Mouse (Mus musculus): Measurements from ENCODE around the gene Eri2. TPM values are rescaled to one million over a fixed set of nuclear protein-coding genes. Genes with fewer than 3 reads are reported as not detected.
A peak's percentile ranks its signal among the peaks of the same experiment; 100 is the strongest.
"Not testable (repeated sequence)": the region's sequence is repeated elsewhere in the genome, so short reads cannot be mapped to it uniquely, and the experiment has no call there.

Eri2 gene
- polyA plus RNA-seq, 1 experiment from 2014 or later = 22.7 TPM

DNA sequence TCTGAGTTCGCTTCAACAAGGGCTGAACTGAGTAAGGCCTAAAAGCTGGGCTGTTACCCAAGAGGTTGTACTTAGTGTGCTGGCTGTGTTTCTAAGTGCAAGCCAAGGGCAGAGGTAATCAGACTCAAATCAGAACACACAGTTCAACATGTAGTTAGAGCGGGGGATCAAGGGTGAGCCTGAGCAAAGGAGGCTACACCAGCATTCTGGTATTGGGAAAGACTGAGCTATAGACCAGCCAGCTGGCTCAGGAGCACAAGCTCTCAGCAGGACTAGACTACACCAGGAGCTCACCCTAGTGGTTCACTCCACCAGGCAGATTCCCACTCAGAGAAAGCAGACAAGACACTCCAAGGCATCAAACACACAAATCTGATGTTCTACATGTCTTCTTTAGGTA, 10.4 kb downstream of the Eri2 start:
- Histone ChIP-seq H3K4me1 (replicated peaks) (no peaks in the 10 kb centered on the region), H3K27me3 (no peaks in the 10 kb centered on the region), H3K9ac (replicated peaks) (no peak overlapping the region), H3K36me3 (peaks cover 51% of the 10 kb centered on the region), H3K4me3 (replicated peaks) (no peak overlapping the region), H3K27ac (no peak overlapping the region), H3K9me3 (no peaks in the 10 kb centered on the region), H3K4me2 (replicated peaks) (no peak overlapping the region)
- no peak for ATAC-seq
- WGBS = 93% methylated on average over 2 of the region's 2 CpGs

DNA sequence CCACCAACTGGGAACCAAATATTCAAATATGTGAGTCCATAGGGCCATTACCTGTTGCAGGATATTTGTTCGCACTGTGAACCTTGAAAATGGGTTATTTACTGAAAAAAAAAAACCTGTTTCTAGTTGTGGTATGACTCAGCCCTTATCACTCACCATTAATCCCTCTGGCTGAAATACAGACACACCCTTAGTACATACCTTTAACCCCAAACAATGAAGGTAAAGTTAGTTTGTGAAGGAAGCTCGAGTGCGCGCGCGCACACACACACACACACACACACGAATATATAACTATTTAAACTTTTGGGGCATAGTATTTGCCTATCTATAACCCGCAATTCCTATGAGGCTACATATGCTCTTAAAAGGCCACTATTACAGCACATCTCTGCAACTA, 24.0 kb downstream of the Eri2 start:
- no peak overlapping the region for H3K4me3 ChIP-seq (replicated peaks)

DNA sequence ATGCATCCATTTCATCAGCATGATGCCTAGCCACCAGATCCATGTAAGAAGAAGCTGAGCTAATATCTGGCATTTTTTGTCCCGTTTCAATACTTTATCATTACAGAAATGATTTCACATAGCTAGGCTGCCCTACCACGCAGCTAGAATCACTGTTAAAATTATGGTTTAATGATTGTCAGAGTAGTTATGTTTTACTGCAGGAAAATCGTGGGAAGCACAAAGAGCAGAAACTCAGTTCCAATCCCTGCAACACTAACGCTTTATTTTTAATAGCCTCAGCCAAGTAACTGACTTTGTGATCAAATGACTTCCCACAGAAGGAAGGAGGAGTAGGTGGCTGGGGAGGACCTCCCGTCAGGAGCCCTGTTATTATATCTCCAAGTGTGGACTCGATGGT, 26.9 kb downstream of the Eri2 start:
- no peak overlapping the region for H3K4me3 ChIP-seq (replicated peaks)
- H3K9ac ChIP-seq (replicated peaks) = no peak overlapping the region
- no peak for ATAC-seq
- WGBS = 88% methylated on average over 6 of the region's 6 CpGs
- H3K4me1 ChIP-seq (replicated peaks) = no peaks in the 10 kb centered on the region
- H3K27ac ChIP-seq = no peak overlapping the region
- no peaks in the 10 kb centered on the region for H3K9me3 ChIP-seq
- H3K27me3 ChIP-seq = no peaks in the 10 kb centered on the region
- H3K4me2 ChIP-seq (replicated peaks) = no peak overlapping the region
- H3K36me3 ChIP-seq = no peaks in the 10 kb centered on the region

More for the DNA sequence above, 24.0 kb downstream of the Eri2 start:
- ATAC-seq = no peak
- WGBS = 95% methylated on average over 8 of the region's 8 CpGs
- Histone ChIP-seq H3K27me3 (no peaks in the 10 kb centered on the region), H3K27ac (no peak overlapping the region), H3K4me1 (replicated peaks) (no peaks in the 10 kb centered on the region), H3K9me3 (no peaks in the 10 kb centered on the region), H3K4me2 (replicated peaks) (no peak overlapping the region), H3K36me3 (no peaks in the 10 kb centered on the region), H3K9ac (replicated peaks) (no peak overlapping the region)

DNA sequence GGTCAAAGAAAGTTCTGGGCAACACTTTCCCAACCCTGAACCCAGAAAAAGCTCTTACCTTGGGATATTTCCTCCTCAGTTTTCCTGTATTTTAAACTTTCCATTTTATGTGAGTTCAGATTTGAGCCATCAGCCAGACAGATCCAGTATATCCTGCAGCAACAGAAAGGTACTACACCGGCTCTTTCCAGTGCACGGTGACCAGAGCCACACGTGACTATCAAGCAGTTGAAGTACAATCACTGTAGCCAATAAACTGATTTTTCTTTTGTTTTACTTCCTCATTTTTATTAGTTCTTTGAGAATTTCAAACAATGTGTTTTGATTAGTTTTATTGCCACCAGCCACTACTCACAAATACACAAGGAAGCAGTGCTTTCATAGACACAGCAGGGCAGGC, 29.5 kb downstream of the Eri2 start:
- Histone ChIP-seq H3K36me3 (no peaks in the 10 kb centered on the region), H3K9me3 (no peaks in the 10 kb centered on the region), H3K27me3 (no peaks in the 10 kb centered on the region), H3K4me3 (replicated peaks) (no peak overlapping the region), H3K4me1 (replicated peaks) (no peaks in the 10 kb centered on the region), H3K4me2 (replicated peaks) (no peak overlapping the region), H3K27ac (no peak overlapping the region), H3K9ac (replicated peaks) (no peak overlapping the region)
- no peak for ATAC-seq
- WGBS = 92% methylated on average over 3 of the region's 3 CpGs

DNA sequence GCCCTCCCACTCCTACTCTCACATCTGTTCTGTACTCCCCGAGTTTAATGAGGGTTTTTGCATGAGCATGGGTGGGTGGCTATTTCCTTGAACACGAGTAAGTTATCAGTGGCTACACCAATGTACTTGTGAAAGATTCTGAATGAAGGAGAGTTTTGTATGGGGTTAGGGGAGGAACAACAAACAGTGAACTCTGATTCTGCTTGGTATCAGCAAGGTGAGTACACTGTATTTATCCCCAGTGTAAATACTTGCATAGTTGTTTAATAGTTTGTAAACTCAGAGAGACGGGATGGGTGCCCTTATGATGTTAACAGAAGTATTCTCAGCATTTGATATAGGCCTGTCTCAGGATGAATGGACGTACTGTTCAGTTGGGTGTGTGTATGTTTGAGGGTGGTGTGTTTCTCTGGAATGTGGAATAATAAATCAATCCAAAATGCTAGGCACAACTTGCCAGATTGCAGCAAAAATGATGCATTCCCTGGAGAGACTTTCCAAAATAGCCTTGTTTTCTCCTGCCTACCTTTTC, 31.6 kb downstream of the Eri2 start:
- no peak for ATAC-seq
- Histone ChIP-seq H3K4me2 (replicated peaks) (no peak overlapping the region), H3K27ac (no peak overlapping the region), H3K9me3 (no peaks in the 10 kb centered on the region), H3K9ac (replicated peaks) (no peak overlapping the region), H3K4me3 (replicated peaks) (no peak overlapping the region), H3K4me1 (replicated peaks) (no peaks in the 10 kb centered on the region), H3K27me3 (no peaks in the 10 kb centered on the region), H3K36me3 (no peaks in the 10 kb centered on the region)
- 77% methylated on average over 4 of the region's 4 CpGs for WGBS

DNA sequence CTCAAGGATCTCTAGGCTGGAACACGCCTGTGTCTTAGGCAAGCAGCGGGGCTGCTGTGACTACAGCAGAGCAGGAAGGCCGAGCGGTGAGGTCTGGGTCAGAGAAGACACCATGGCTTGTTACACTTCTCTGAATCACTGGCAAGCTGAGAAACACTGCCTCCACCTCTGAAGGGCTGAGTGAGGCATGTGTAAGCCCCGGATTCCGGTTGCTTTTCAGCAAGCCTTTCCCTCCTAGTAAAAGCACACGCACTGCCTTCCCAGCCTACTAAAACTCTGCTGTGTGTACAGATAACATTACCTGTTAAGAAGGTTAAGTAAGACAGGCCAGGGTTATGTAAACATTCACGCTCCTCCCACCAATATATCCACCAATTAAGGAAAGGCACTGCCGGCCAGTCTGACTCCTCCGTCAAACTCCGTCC, 33.3 kb downstream of the Eri2 start, which contains the start of gene Acsm3:
Gene Acsm3 (plus strand): TSS at position 397 of the 425 bp plus-strand sequence.
- H3K4me2 ChIP-seq (replicated peaks) = no peak within 1 kb of the TSS
- WGBS = 86% methylated on average over 11 of the region's 11 CpGs
- H3K27ac ChIP-seq = no peak within 1 kb of the TSS
- no peaks in the 10 kb centered on the region for H3K27me3 ChIP-seq
- H3K36me3 ChIP-seq = no peaks in the 10 kb centered on the region
- H3K9ac ChIP-seq (replicated peaks) = no peak within 1 kb of the TSS
- H3K9me3 ChIP-seq = no peaks in the 10 kb centered on the region
- no peaks in the 10 kb centered on the region for H3K4me1 ChIP-seq (replicated peaks)
- ATAC-seq = no peak
- no peak within 1 kb of the TSS for H3K4me3 ChIP-seq (replicated peaks)

DNA sequence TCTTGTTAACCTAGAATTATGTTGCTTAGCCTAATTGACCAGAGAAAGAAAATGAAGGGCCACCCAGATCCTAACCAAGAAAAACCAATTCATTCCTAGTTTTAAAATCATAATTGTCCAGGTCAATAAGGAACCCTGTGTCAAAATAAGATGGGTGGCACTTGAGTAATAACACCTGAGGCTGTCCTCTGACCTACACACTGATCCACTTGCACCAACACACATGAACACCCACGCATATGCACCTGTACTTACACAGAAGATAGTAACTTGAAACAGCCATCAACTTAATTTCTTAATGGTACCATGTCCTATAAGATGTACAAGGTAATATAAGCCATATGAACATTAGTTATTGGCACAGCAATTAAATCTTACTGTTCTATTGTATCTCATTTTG, 40.2 kb downstream of the Eri2 start:
- no peak overlapping the region for H3K27ac ChIP-seq
- no peak overlapping the region for H3K4me2 ChIP-seq (replicated peaks)
- no peaks in the 10 kb centered on the region for H3K36me3 ChIP-seq
- no peak overlapping the region for H3K9ac ChIP-seq (replicated peaks)
- H3K9me3 ChIP-seq = no peaks in the 10 kb centered on the region
- H3K27me3 ChIP-seq = no peaks in the 10 kb centered on the region
- H3K4me1 ChIP-seq (replicated peaks) = no peaks in the 10 kb centered on the region
- ATAC-seq = no peak
- WGBS = 92% methylated on average over 1 of the region's 1 CpGs
- H3K4me3 ChIP-seq (replicated peaks) = no peak overlapping the region

DNA sequence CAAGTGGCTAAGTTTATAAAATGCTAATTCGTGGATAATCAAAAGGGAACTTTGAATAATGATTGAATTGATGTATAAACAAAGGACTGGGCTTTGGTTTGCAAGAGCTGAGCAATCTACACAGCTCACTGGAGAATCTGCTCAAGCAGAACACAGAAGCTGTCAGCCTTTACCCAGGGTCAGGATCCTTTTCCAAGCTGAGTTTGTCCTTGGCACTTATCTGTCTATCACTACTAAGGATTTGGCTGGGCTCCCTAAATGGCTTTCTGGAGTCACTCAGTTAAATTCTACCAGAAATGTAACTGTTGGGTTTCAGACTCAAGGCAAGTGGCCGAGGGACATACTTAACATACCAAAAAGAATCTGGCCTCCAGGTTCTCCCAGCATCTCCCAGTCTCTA, 43.9 kb downstream of the Eri2 start:
- Histone ChIP-seq H3K4me3 (replicated peaks) (no peak overlapping the region), H3K4me1 (replicated peaks) (no peaks in the 10 kb centered on the region), H3K27me3 (no peaks in the 10 kb centered on the region), H3K4me2 (replicated peaks) (no peak overlapping the region), H3K36me3 (no peaks in the 10 kb centered on the region), H3K9ac (replicated peaks) (no peak overlapping the region), H3K27ac (no peak overlapping the region), H3K9me3 (no peaks in the 10 kb centered on the region)
- 72% methylated on average over 2 of the region's 2 CpGs for WGBS
- no peak for ATAC-seq

DNA sequence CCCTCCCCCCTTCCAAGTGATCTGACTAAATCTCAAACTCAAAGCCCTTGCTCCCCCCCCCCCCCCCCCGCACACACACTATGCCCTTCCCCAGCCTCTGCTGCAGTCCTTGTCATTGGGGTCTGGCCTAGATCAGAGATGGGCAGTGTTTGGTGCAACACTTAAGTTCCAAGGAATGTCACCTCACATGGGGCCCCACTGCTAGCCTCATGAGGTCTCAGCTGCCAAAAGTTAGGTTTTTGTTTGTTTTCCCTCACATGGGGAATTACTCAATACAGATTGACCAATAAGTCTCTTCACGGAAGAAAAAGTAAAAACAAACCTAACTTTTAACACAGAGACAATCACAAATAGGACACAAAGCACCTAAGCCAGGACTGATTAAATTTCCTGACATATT, 45.1 kb downstream of the Eri2 start:
- no peaks in the 10 kb centered on the region for H3K36me3 ChIP-seq
- no peak overlapping the region for H3K4me2 ChIP-seq (replicated peaks)
- peaks cover 6% of the 10 kb centered on the region for H3K4me1 ChIP-seq (replicated peaks)
- no peak for ATAC-seq
- no peak overlapping the region for H3K4me3 ChIP-seq (replicated peaks)
- 0 out of 2 replicates have a peak, but pooled peaks cover 8% of the 10 kb centered on the region for H3K27me3 ChIP-seq
- H3K27ac ChIP-seq = no peak overlapping the region
- H3K9ac ChIP-seq (replicated peaks) = no peak overlapping the region
- WGBS = 82% methylated on average over 2 of the region's 2 CpGs
- no peaks in the 10 kb centered on the region for H3K9me3 ChIP-seq

DNA sequence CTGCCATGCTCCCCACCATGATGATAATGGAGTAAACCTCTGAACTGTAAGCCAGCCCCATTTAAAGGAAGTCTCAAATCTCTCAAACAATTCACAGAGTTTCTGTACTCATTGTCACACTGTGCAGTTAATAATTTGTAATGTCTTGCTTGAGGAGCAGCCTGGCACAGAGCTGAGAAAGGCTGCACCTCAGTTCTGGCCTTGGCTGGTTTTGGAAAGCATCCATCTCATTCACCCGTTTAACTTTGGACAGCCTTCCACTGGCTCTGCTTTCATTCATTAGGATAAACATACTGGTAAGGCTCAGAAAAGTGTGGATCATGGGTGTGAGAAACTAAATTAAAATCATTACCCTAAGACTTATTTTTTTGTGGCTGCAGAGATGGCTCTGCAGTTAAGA, 48.0 kb downstream of the Eri2 start:
- Histone ChIP-seq H3K4me1 (replicated peaks) (peaks cover 6% of the 10 kb centered on the region), H3K27ac (no peak overlapping the region), H3K27me3 (0 out of 2 replicates have a peak, but pooled peaks cover 9% of the 10 kb centered on the region), H3K9ac (replicated peaks) (no peak overlapping the region), H3K9me3 (no peaks in the 10 kb centered on the region), H3K4me3 (replicated peaks) (no peak overlapping the region), H3K4me2 (replicated peaks) (no peak overlapping the region), H3K36me3 (no peaks in the 10 kb centered on the region)
- ATAC-seq = no peak
- WGBS = 90% methylated on average over 1 of the region's 1 CpGs

DNA sequence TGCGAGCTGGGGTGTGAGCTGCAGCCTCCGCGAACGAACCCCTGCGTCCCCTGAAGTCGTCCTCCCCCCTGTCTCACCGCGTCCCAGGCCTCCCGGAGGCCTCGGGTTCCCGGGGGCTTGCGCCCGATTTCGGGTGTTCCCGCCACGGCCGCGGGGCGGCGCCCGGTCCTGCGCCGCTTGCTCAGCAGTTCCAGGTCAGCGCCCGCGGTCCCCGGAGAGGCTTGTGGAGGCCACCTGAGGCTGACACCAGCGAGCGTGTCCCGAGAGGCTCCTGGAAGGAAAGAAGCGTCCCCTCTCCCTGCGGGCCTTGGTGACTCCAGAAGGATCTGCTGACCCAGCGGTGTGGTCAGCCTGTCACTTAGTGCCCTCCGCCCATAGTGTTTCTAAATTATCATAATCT, 49.5 kb downstream of the Eri2 start:
- no peaks in the 10 kb centered on the region for H3K9me3 ChIP-seq
- 8% methylated on average over 34 of the region's 34 CpGs for WGBS
- no peak overlapping the region for H3K9ac ChIP-seq (replicated peaks)
- H3K36me3 ChIP-seq = no peaks in the 10 kb centered on the region
- no peak for ATAC-seq
- H3K27me3 ChIP-seq = 0 out of 2 replicates have a peak, but pooled peaks cover 9% of the 10 kb centered on the region
- H3K4me2 ChIP-seq (replicated peaks) = peak overlapping the region; percentile 42
- no peak overlapping the region for H3K27ac ChIP-seq
- H3K4me3 ChIP-seq (replicated peaks) = peak overlapping the region; percentile 14
- peaks cover 6% of the 10 kb centered on the region for H3K4me1 ChIP-seq (replicated peaks)

DNA sequence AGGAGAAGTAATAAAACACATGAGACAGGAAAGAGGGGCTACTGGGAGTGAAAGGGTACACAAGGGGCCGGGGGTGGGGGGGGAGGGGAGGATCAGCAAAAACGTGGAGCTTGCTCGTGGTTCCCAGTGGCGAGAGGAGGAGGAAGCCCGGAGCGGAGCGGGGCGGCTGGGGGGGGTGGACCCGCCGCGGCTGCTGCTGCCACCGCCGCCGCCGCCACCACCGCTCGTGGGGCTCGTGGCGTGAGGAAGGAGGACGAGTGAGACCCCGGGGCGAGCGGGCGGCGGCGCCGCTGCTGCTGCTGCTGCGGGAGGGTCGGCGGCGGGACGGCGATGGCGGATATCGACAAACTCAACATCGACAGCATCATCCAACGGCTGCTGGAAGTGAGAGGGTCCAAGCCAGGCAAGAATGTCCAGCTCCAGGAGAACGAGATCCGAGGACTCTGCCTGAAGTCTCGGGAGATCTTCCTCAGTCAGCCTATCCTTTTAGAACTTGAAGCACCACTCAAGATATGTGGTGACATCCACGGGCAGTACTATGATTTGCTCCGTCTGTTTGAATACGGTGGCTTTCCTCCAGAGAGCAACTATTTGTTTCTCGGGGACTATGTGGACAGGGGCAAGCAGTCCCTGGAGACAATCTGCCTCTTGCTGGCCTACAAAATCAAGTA, 53.9 kb downstream of the Eri2 start:
- not testable (repeated sequence) for H3K36me3 ChIP-seq; H3K9me3 ChIP-seq; H3K27ac ChIP-seq; H3K4me1 ChIP-seq (replicated peaks); H3K27me3 ChIP-seq
- peak overlapping the region; percentile 41 for H3K4me3 ChIP-seq (replicated peaks)
- ATAC-seq = peak; percentile 70
- peak overlapping the region; percentile 55; the same call in 1 of the 2 replicates for H3K9ac ChIP-seq (replicated peaks)
- WGBS = 8% methylated on average over 28 of the region's 44 CpGs
- H3K4me2 ChIP-seq (replicated peaks) = peak overlapping the region; percentile 49

DNA sequence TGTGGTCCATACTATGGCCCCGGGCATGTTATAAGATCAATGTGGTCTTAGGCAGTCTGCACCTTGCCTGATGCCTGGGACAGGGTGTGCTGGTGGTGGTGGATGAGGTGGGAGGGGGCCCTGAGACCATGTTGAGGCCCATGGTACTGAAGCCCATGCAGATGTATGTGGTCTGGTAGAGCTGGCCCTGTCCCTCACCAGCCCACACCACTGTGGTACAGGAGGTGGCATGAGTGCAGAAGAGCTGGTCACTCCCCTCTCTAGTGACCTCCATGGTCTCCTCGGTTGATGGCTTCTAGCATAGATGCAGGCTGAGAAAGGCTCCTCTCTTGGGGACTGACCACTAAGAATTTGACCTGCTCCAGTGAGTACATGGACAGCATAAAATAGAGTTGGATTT, 55.0 kb downstream of the Eri2 start:
- Histone ChIP-seq H3K9me3 (no peaks in the 10 kb centered on the region), H3K9ac (replicated peaks) (no peak overlapping the region), H3K4me3 (replicated peaks) (no peak overlapping the region), H3K4me1 (replicated peaks) (no peaks in the 10 kb centered on the region), H3K27me3 (0 out of 2 replicates have a peak, but pooled peaks cover 2% of the 10 kb centered on the region), H3K27ac (no peak overlapping the region), H3K4me2 (replicated peaks) (no peak overlapping the region), H3K36me3 (no peaks in the 10 kb centered on the region)
- WGBS = 81% methylated on average over 2 of the region's 2 CpGs
- ATAC-seq = 0 out of 2 replicates have a peak, but pooled peaks have one; percentile 45

Data from midbrain, embryonic 13.5 days (tissue).